Mouse (Mus musculus) kidney, adult 2 months (tissue): Measurements from ENCODE around the gene Scamp3.

Experiments
- CTCF ChIP-seq: fragments of 200-500 bp; conservative IDR thresholded peaks from 2 replicates; pipeline ENCODE4 v1.5.1; 2011; ENCODE audit warnings: low read depth, mild to moderate bottlenecking, control low read depth, low read length, moderate library complexity, mixed read lengths; ENCODE audit not compliant: insufficient read depth, insufficient read length
- POLR2A ChIP-seq: fragments of 200-500 bp; IDR thresholded peaks from one replicate; pipeline ENCODE4 v1.6.1; 2011; ENCODE audit warnings: low read depth, low read length, control low read depth

DNA sequence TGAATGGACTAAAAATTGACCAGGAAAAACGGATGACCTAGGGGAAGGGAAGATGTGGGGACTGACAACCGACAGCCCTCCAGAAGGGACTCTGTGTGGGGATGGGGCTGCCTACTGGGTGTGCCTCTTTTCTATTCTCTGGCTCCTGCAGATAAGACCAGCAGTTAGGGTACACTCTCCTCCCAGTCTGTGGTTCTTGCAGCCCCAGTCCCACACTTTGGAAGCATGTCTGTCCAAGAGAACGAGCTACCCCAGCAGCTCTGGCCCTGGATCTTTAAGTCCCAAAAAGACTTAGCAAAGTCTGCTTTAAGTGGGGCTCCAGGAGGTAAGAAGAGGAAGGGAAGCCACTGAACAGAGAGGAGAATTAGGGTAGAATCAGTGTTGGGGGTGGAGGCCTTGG is 41.3 kb upstream of the Scamp3 start, which contains the start of gene Pklr:
- TF ChIP-seq CTCF (no peak), POLR2A (no peak)
